ENCODE assay signal across 22 mouse cellular contexts in genomic region chr13:120310749-120311148, GRCm38 (mm10). TPM values are rescaled to one million over a fixed set of nuclear protein-coding genes. Genes with fewer than 3 reads are reported as not detected.
"Had no signal": no experiment of that assay in that cellular context is flagged by ENCODE, and none has a peak within 500 bp of the region (broad histone marks: within the 10 kb centered on the region; RNA-seq: fewer than 3 reads in every experiment).

No protein-coding gene starts in this region.

- ATAC-seq: intestine, embryonic 15.5 days; liver, embryonic 12.5 days had no signal

- H3K36me3 ChIP-seq: intestine, embryonic 15.5 days; kidney, embryonic 15.5 days; limb, embryonic 15.5 days; liver, embryonic 12.5 days; midbrain, embryonic 10.5 days; neural tube, embryonic 15.5 days had no signal

- H3K9me3 ChIP-seq: intestine, embryonic 15.5 days; kidney, embryonic 15.5 days; limb, embryonic 15.5 days; liver, embryonic 12.5 days; midbrain, embryonic 10.5 days; neural tube, embryonic 15.5 days had no signal

- H3K27me3 ChIP-seq: intestine, embryonic 15.5 days; kidney, embryonic 15.5 days; limb, embryonic 15.5 days; neural tube, embryonic 15.5 days had no signal

- H3K4me1 ChIP-seq: intestine, embryonic 15.5 days; kidney, embryonic 15.5 days; limb, embryonic 15.5 days; liver, embryonic 12.5 days; midbrain, embryonic 10.5 days; neural tube, embryonic 15.5 days had no signal

- DNase-seq: kidney, adult 18-20 months; kidney, postnatal 14 days; layer of hippocampus, adult 9-11 months; layer of hippocampus, postnatal 36 days; midbrain, embryonic 14.5 days; right cerebral cortex, adult 18-20 months; right cerebral cortex, postnatal 25 days; thymus, adult 18-20 months; thymus, postnatal 14 days had no signal

- H3K4me2 ChIP-seq: intestine, embryonic 15.5 days; kidney, embryonic 15.5 days; limb, embryonic 15.5 days; liver, embryonic 12.5 days; neural tube, embryonic 15.5 days had no signal

- H3K9ac ChIP-seq: intestine, embryonic 15.5 days; kidney, embryonic 15.5 days; limb, embryonic 15.5 days; liver, embryonic 12.5 days; neural tube, embryonic 15.5 days had no signal

- H3K27ac ChIP-seq: intestine, embryonic 15.5 days; kidney, embryonic 15.5 days; limb, embryonic 15.5 days; liver, embryonic 12.5 days; midbrain, embryonic 10.5 days; neural tube, embryonic 15.5 days had no signal

- H3K4me3 ChIP-seq: intestine, embryonic 15.5 days; kidney, embryonic 15.5 days; limb, embryonic 15.5 days; liver, embryonic 12.5 days; midbrain, embryonic 10.5 days; myocyte; neural tube, embryonic 15.5 days had no signal

RNA-seq across cellular contexts. Expression of gene Tcstv3, which starts 5.9 kb away (rescaled TPM):
- total RNA-seq: layer of hippocampus, postnatal 36 days; left cerebral cortex, adult 8-10 months; left cerebral cortex, postnatal 25 days had no signal
- polyA plus RNA-seq: intestine, embryonic 15.5 days; kidney, embryonic 15.5 days; limb, embryonic 11.5 days; limb, embryonic 15.5 days; liver, embryonic 12.5 days; liver, embryonic 16.5 days; midbrain, embryonic 10.5 days; midbrain, embryonic 14.5 days; myocyte; neural tube, embryonic 11.5 days; neural tube, embryonic 15.5 days; small intestine, adult 2 months had no signal

RNA-seq across cellular contexts. Expression of gene BC147527, which starts 10.6 kb away (rescaled TPM):
- total RNA-seq: layer of hippocampus, postnatal 36 days; left cerebral cortex, adult 8-10 months; left cerebral cortex, postnatal 25 days had no signal
- polyA plus RNA-seq: myocyte; neural tube, embryonic 11.5 days had no signal

RNA-seq across cellular contexts. Expression of gene AF067061, which starts 47.8 kb away (rescaled TPM):
- total RNA-seq: layer of hippocampus, postnatal 36 days; left cerebral cortex, adult 8-10 months; left cerebral cortex, postnatal 25 days had no signal
- polyA plus RNA-seq: intestine, embryonic 15.5 days; kidney, embryonic 15.5 days; limb, embryonic 11.5 days; limb, embryonic 15.5 days; liver, embryonic 12.5 days; liver, embryonic 16.5 days; midbrain, embryonic 10.5 days; midbrain, embryonic 14.5 days; myocyte; neural tube, embryonic 11.5 days; neural tube, embryonic 15.5 days; small intestine, adult 2 months had no signal
